Mouse (Mus musculus): ENCODE data around the gene 1600014C23Rik. TPM values are rescaled to one million over a fixed set of nuclear protein-coding genes. Genes with fewer than 3 reads are reported as not detected.

1600014C23Rik gene
- total and polyA plus RNA-seq, 2 experiments from 2014 or later, result 0.51 TPM; not detected in 1

DNA sequence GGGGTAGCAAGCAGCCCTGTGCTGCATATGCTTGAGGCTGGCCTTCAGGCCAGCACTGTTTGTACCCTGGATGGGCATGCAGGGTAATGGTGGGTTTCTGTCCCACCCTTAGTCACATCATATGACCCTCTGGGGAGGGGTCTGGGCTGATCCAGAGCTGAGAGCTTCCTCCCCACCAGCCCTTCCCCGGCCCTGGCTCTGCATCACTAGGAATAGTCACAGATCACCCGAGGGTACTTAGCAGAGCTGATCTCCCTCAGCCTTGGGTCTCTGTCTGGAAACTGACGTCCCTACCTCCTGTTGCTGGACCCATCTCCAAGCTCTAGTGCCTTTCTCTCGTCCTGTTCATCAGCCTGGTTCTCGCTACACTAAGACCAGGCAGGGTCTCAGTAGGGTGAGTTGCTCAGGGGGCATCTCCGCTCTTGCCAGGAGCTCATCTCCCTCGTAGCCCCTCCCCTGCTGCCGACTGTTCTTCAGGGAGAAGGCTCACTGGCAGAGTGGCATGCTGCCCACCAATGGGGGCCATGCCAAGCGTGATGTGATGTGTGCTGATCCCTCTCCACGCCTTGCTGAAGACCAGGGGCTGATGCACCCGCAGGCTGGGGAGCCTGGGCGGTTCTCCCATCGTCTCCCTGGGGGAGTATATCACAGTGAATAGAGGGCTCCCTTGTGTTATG lies 20.7 kb upstream of the 1600014C23Rik start:
- Histone ChIP-seq H3K9ac (replicated peaks; ENCODE audit: low read length) (no peak overlapping the region), H3K4me3 (ENCODE audit: low read length) (no peak overlapping the region), H3K9me3 (ENCODE audit: low read length) (no peaks in the 10 kb centered on the region), H3K4me2 (ENCODE audit: low read depth, low read length) (peak overlapping the region; percentile 33), H3K36me3 (ENCODE audit: insufficient read depth, low read length) (no peaks in the 10 kb centered on the region), H3K4me1 (ENCODE audit: insufficient read depth, low read length) (peaks cover 14% of the 10 kb centered on the region; the same call in 1 of the 2 replicates), H3K27ac (peak overlapping the region; percentile 48; the same call in 1 of the 2 replicates), H3K27me3 (ENCODE audit: insufficient read depth, low read length) (no peaks in the 10 kb centered on the region)
- ATAC-seq (peak; percentile 81), DNase-seq (ENCODE audit: low spot score) (peak; percentile 79)
- no peak for TF ChIP-seq CTCF (IDR thresholded peaks at IDR 0.05; ENCODE audit: low read depth)
- WGBS, result 54% methylated on average over 13 of the region's 13 CpGs

DNA sequence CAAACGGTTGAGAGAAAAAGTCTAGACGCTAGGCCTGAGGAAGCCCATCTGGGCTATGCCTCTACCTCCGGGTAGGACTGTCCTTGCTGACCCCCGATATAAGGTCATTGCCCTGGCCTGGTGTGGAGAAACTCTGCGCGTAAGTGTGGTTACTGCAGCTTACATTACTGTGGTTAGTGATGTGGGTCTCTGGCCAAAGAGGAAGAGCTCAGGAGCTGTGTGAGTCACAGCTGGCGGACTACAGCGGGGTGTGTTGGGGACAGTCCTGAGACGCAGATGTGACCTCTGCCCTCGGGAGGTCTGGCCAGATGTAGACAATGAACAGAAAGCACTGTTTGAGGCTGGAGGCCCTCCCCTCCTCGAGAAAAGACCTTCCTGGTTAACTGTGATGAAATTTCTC lies 19.0 kb upstream of the 1600014C23Rik start:
- no peak for DNase-seq (ENCODE audit: low spot score)
- Histone ChIP-seq H3K9me3 (ENCODE audit: low read length) (no peaks in the 10 kb centered on the region), H3K27me3 (ENCODE audit: insufficient read depth, low read length) (no peaks in the 10 kb centered on the region), H3K27ac (no peak overlapping the region), H3K4me1 (ENCODE audit: insufficient read depth, low read length) (peaks cover 14% of the 10 kb centered on the region; the same call in 1 of the 2 replicates), H3K36me3 (ENCODE audit: insufficient read depth, low read length) (no peaks in the 10 kb centered on the region), H3K4me2 (ENCODE audit: low read depth, low read length) (no peak overlapping the region), H3K9ac (replicated peaks; ENCODE audit: low read length) (no peak overlapping the region), H3K4me3 (ENCODE audit: low read length) (no peak overlapping the region)
- 59% methylated on average over 11 of the region's 11 CpGs for WGBS
- ATAC-seq, result no peak
- no peak for TF ChIP-seq CTCF (IDR thresholded peaks at IDR 0.05; ENCODE audit: low read depth)

DNA sequence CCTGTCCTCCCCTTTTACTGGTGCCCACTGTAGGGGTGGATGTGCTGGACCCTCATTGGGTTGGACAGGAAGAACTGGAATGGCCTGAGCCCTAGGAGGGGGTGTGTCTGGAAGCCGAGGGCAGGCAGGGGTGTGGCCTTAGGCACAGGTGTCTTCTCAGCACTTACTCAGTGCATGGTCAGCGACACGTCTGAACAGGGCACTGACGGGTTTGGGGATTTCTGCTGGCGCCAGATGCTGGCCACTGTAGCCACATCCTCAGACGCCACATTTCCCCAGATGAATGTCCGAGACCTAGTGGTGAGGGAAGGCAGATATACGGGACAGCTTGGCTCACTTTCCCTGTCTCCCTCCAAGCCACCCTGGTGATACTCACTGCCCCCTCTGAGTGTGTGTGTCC lies 18.4 kb upstream of the 1600014C23Rik start:
- H3K9ac ChIP-seq (replicated peaks; ENCODE audit: low read length), result no peak overlapping the region
- H3K4me1 ChIP-seq (ENCODE audit: insufficient read depth, low read length), result peaks cover 14% of the 10 kb centered on the region; the same call in 1 of the 2 replicates
- H3K4me2 ChIP-seq (ENCODE audit: low read depth, low read length), result no peak overlapping the region
- 86% methylated on average over 8 of the region's 8 CpGs for WGBS
- H3K4me3 ChIP-seq (ENCODE audit: low read length), result no peak overlapping the region
- H3K27me3 ChIP-seq (ENCODE audit: insufficient read depth, low read length), result no peaks in the 10 kb centered on the region
- no peaks in the 10 kb centered on the region for H3K9me3 ChIP-seq (ENCODE audit: low read length)
- DNase-seq (ENCODE audit: low spot score) (no peak), ATAC-seq (no peak)
- no peak for TF ChIP-seq CTCF (IDR thresholded peaks at IDR 0.05; ENCODE audit: low read depth)
- no peak overlapping the region for H3K27ac ChIP-seq
- H3K36me3 ChIP-seq (ENCODE audit: insufficient read depth, low read length), result no peaks in the 10 kb centered on the region

DNA sequence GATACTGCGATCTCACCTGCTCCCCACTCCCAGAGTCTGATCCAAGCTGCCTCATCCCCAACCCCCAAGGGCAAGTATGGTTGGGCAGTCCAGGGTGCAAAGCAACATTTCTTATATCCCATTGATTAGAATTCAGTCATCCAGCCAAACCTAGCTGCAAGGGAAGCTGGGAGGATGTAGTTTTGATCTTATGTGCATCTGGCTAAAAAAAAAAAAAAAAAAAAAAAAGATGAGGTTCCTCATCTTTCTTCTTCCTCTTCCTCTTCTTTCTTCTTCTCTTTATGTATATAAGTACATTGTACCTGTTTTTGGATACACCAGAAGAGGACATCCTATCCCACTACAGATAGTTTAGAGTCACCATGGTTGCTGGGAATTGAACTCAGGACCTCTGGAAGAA lies 17.7 kb upstream of the 1600014C23Rik start:
- no peak for TF ChIP-seq CTCF (IDR thresholded peaks at IDR 0.05; ENCODE audit: low read depth)
- no peak for ATAC-seq
- Histone ChIP-seq H3K4me3 (ENCODE audit: low read length) (no peak overlapping the region), H3K9me3 (ENCODE audit: low read length) (no peaks in the 10 kb centered on the region), H3K27ac (no peak overlapping the region), H3K4me2 (ENCODE audit: low read depth, low read length) (no peak overlapping the region), H3K36me3 (ENCODE audit: insufficient read depth, low read length) (no peaks in the 10 kb centered on the region), H3K4me1 (ENCODE audit: insufficient read depth, low read length) (peaks cover 9% of the 10 kb centered on the region; the same call in 1 of the 2 replicates), H3K9ac (replicated peaks; ENCODE audit: low read length) (no peak overlapping the region), H3K27me3 (ENCODE audit: insufficient read depth, low read length) (no peaks in the 10 kb centered on the region)
- no peak for DNase-seq (ENCODE audit: low spot score)
- 96% methylated on average over 1 of the region's 1 CpGs for WGBS

DNA sequence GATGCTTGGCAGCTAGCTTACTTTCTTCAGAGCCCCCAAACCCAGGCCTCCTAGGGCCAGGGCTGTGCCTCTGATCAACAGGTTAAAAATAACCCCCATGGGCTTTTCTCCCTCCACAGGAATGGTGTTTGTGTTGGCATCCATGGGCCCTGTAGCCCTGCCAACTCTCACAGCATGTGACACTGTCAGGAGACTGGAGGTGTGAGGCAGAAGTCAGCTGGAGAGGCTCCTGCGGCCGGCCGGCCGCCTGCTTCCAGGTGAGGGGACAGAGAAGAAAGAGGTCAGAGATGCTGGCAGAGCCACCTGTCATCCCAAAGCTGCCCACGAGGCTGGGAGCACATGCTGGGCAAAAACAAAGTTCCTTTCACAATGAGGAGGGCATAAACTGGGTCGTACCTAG lies 15.5 kb upstream of the 1600014C23Rik start:
- no peak overlapping the region for H3K4me2 ChIP-seq (ENCODE audit: low read depth, low read length)
- 64% methylated on average over 6 of the region's 6 CpGs for WGBS
- H3K4me3 ChIP-seq (ENCODE audit: low read length), result no peak overlapping the region
- TF ChIP-seq CTCF (IDR thresholded peaks at IDR 0.05; ENCODE audit: low read depth), result no peak
- H3K4me1 ChIP-seq (ENCODE audit: insufficient read depth, low read length), result peaks cover 5% of the 10 kb centered on the region; the same call in 1 of the 2 replicates
- no peak overlapping the region for H3K9ac ChIP-seq (replicated peaks; ENCODE audit: low read length)
- H3K9me3 ChIP-seq (ENCODE audit: low read length), result no peaks in the 10 kb centered on the region
- no peak for ATAC-seq
- no peaks in the 10 kb centered on the region for H3K36me3 ChIP-seq (ENCODE audit: insufficient read depth, low read length)
- H3K27me3 ChIP-seq (ENCODE audit: insufficient read depth, low read length), result no peaks in the 10 kb centered on the region
- H3K27ac ChIP-seq, result no peak overlapping the region
- no peak for DNase-seq (ENCODE audit: low spot score)

DNA sequence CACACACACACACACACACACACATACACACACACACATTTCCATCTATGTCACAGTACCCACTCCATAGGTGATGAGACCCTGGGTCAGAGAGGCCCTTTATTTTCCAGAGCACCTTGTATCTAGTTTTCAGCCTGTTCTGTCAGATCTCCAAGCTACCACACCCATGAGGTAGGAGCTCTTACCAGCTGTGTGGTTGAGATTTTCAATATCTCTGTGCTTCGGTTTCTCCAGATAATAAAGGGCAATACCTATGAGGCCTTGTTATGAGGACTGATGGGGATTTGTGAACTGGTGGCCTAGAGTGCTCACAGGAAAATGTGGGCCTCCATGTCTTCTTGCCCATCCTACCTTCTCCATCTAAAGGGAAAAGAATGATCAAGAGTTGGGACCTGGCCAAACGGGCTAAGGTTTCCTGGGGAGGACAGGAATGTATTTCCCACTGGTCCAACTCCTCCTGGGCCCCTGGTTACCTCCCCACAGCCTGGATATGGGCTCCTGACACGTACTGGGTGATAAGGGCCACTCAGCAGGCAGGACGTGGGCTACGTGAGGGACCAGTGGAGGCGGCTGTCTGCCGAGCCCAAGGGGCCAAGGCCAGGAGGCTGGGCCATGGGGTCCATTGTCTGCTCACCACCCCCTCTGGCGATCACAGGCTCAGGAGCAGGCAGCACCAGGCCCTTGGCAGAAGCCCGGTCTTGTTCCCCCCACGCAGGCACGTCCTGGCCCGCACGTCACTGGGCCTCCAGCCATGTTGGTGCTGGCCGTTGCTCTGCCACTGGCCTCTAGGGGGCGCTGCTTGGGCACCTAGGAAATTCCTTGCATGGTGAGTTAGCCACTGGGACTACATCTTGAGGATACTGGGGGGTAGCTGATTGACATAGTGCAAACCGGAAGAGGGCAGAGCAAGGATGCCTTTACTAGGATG lies 14.5 kb upstream of the 1600014C23Rik start:
- H3K4me2 ChIP-seq (ENCODE audit: low read depth, low read length), result no peak overlapping the region
- no peak overlapping the region for H3K4me3 ChIP-seq (ENCODE audit: low read length)
- H3K27me3 ChIP-seq (ENCODE audit: insufficient read depth, low read length), result no peaks in the 10 kb centered on the region
- WGBS, result 52% methylated on average over 16 of the region's 16 CpGs
- H3K9me3 ChIP-seq (ENCODE audit: low read length), result no peaks in the 10 kb centered on the region
- ATAC-seq (peak; percentile 61; the same call in 1 of the 2 replicates), DNase-seq (ENCODE audit: low spot score) (peak; percentile 64)
- TF ChIP-seq CTCF (IDR thresholded peaks at IDR 0.05; ENCODE audit: low read depth), result peak; percentile 77
- H3K9ac ChIP-seq (replicated peaks; ENCODE audit: low read length), result no peak overlapping the region
- H3K36me3 ChIP-seq (ENCODE audit: insufficient read depth, low read length), result no peaks in the 10 kb centered on the region
- no peak overlapping the region for H3K27ac ChIP-seq
- H3K4me1 ChIP-seq (ENCODE audit: insufficient read depth, low read length), result no peaks in the 10 kb centered on the region
